8 mouse cellular contexts compared by ENCODE assay signal in genomic region chr6:121109181-121109981, GRCm38 (mm10). TPM values are rescaled to one million over a fixed set of nuclear protein-coding genes. Genes with fewer than 3 reads are reported as not detected.
DNase-seq lines count a peak whose midpoint lies in the region; ATAC-seq and TF ChIP-seq lines count a peak whose summit lies in the region.

No protein-coding gene starts in this region.

- peak overlapping the region; percentile 57 for H3ac ChIP-seq in myocyte (ENCODE audit: control insufficient read depth, insufficient read length)

- no peaks in the 10 kb centered on the region for H3K27me3 ChIP-seq in erythroblast, embryonic 14.5 days (ENCODE audit: control insufficient read depth)
- no peaks in the 10 kb centered on the region for H3K27me3 ChIP-seq in hindbrain, embryonic 14.5 days (ENCODE audit: control insufficient read depth, insufficient read depth, low read length)
- no peaks in the 10 kb centered on the region for H3K27me3 ChIP-seq in liver, adult 2 months (ENCODE audit: control insufficient read depth, insufficient read depth, low read length)
- H3K27me3 ChIP-seq in myocyte (ENCODE audit: control insufficient read depth, insufficient read depth, insufficient read length), result no peaks in the 10 kb centered on the region

- DNase-seq in right cerebral cortex, postnatal 25 days, result peak; percentile 37
- no peak for DNase-seq in right cerebral cortex, postnatal 4 days
- peak; percentile 59 for DNase-seq in brain, adult 2 months (ENCODE audit: low read depth, low spot score)
- DNase-seq in hindbrain, embryonic 14.5 days (ENCODE audit: low spot score), result no peak
- peak; percentile 53 for DNase-seq in liver, adult 2 months (ENCODE audit: extremely low read depth, low read depth, low spot score)
- no peak for DNase-seq in ovary, adult 18-20 months (ENCODE audit: low spot score)

- WGBS in hindbrain, embryonic 14.5 days, result under 1% methylated on average over 40 of the region's 52 CpGs
- WGBS in liver, adult 2 months, result under 1% methylated on average over 52 of the region's 52 CpGs

- H3K36me3 ChIP-seq in erythroblast, embryonic 14.5 days (ENCODE audit: control insufficient read depth), result peaks cover 35% of the 10 kb centered on the region
- no peaks in the 10 kb centered on the region; the same call in 1 of the 2 replicates for H3K36me3 ChIP-seq in hindbrain, embryonic 14.5 days (replicated peaks; ENCODE audit: control insufficient read depth, insufficient read depth)
- no peaks in the 10 kb centered on the region for H3K36me3 ChIP-seq in liver, adult 2 months (ENCODE audit: control insufficient read depth, insufficient read depth, low read length)
- H3K36me3 ChIP-seq in myocyte (ENCODE audit: control insufficient read depth, insufficient read depth), result no peaks in the 10 kb centered on the region

- peak; percentile 22; the same call in 1 of the 2 replicates for TF ChIP-seq CTCF in liver, adult 2 months (IDR thresholded peaks at IDR 0.05; ENCODE audit: low read depth, low read length)

- peaks cover 31% of the 10 kb centered on the region for H3K79me2 ChIP-seq in liver, adult 2 months (ENCODE audit: control insufficient read depth, insufficient read depth, low read length)
- H3K79me2 ChIP-seq in myocyte (ENCODE audit: control insufficient read depth, insufficient read depth), result peaks cover 22% of the 10 kb centered on the region

- peak overlapping the region; percentile 94 for H3K27ac ChIP-seq in hindbrain, embryonic 14.5 days
- peak overlapping the region; percentile 70 for H3K27ac ChIP-seq in liver, adult 2 months (replicated peaks; ENCODE audit: insufficient read depth, low read depth, low read length)

- peak overlapping the region; percentile 91 for H3K9ac ChIP-seq in hindbrain, embryonic 14.5 days
- peak overlapping the region; percentile 91 for H3K9ac ChIP-seq in liver, adult 2 months (ENCODE audit: low read depth, low read length)

- H3K9me3 ChIP-seq in erythroblast, embryonic 14.5 days (ENCODE audit: control insufficient read depth, low read length), result no peaks in the 10 kb centered on the region
- no peaks in the 10 kb centered on the region for H3K9me3 ChIP-seq in hindbrain, embryonic 14.5 days (ENCODE audit: control insufficient read depth, low read length)

- peak overlapping the region; percentile 91 for H3K4me2 ChIP-seq in hindbrain, embryonic 14.5 days (replicated peaks)
- H3K4me2 ChIP-seq in myocyte (ENCODE audit: low read depth), result peak overlapping the region; percentile 82

- H3K4me3 ChIP-seq in erythroblast, embryonic 14.5 days (replicated peaks), result peak overlapping the region; percentile 99
- peak overlapping the region; percentile 87 for H3K4me3 ChIP-seq in hindbrain, embryonic 14.5 days (replicated peaks; ENCODE audit: low read length)
- peak overlapping the region; percentile 82 for H3K4me3 ChIP-seq in liver, adult 2 months (ENCODE audit: insufficient read depth, low read depth, low read length)
- peak overlapping the region; percentile 61 for H3K4me3 ChIP-seq in myocyte

- ATAC-seq in hindbrain, embryonic 14.5 days (ENCODE audit: low FRiP score), result peak; percentile 39

- peaks cover 85% of the 10 kb centered on the region for H3K4me1 ChIP-seq in erythroblast, embryonic 14.5 days (ENCODE audit: control insufficient read depth)
- peaks cover 31% of the 10 kb centered on the region for H3K4me1 ChIP-seq in hindbrain, embryonic 14.5 days (replicated peaks; ENCODE audit: control insufficient read depth, insufficient read depth, low read length)
- peaks cover 10% of the 10 kb centered on the region for H3K4me1 ChIP-seq in liver, adult 2 months (ENCODE audit: control insufficient read depth, insufficient read depth, low read length)

- no peak for TF ChIP-seq POLR2A in liver, adult 2 months (IDR thresholded peaks at IDR 0.05; ENCODE audit: extremely low read depth, insufficient read depth, low read length)
- no peak for TF ChIP-seq POLR2A in myocyte (IDR thresholded peaks at IDR 0.05; ENCODE audit: insufficient read length, low read depth)

TF ChIP-seq in myocyte, 11 proteins besides CTCF, POLR2A, EP300 and RAD21:
- TF ChIP-seq USF1 (IDR thresholded peaks at IDR 0.05; ENCODE audit: low read depth) (no peak), MYOG (IDR thresholded peaks at IDR 0.05; ENCODE audit: control insufficient read depth in 1 of 3, insufficient read depth in 1 of 3, insufficient read length in 2 of 3, low read depth in 2 of 3) (no peak), POLR2AphosphoS2 (IDR thresholded peaks at IDR 0.05; ENCODE audit: insufficient read length, low read depth) (no peak), MYOD1 (IDR thresholded peaks at IDR 0.05; ENCODE audit: control insufficient read depth in 1 of 3, insufficient read length in 2 of 3, low read depth in 2 of 3) (no peak), TCF3 (IDR thresholded peaks at IDR 0.05; ENCODE audit: insufficient read length, low read depth) (no peak), REST (IDR thresholded peaks at IDR 0.05; ENCODE audit: insufficient read depth, insufficient read length) (no peak), E2F4 (IDR thresholded peaks at IDR 0.05; ENCODE audit: insufficient read depth) (no peak), TCF12 (IDR thresholded peaks at IDR 0.05; ENCODE audit: insufficient read depth, poor library complexity, severe bottlenecking) (no peak), MAX (IDR thresholded peaks at IDR 0.05; ENCODE audit: low read depth) (no peak), CEBPB (IDR thresholded peaks at IDR 0.05; ENCODE audit: insufficient read depth, poor library complexity, severe bottlenecking) (no peak), SRF (IDR thresholded peaks at IDR 0.05; ENCODE audit: control insufficient read depth, insufficient read length, low read depth) (no peak)

RNA-seq across cellular contexts. Expression of gene Mical3, which starts 21.4 kb away (rescaled TPM):
- 9.7 and 11.0 TPM in 2 replicates for polyA plus RNA-seq in erythroblast, embryonic 14.5 days (2012)
- 44.6 and 49.4 TPM in 2 replicates for polyA plus RNA-seq in hindbrain, embryonic 14.5 days (2014; fragmentation: Nextera tagmentation; extraction: Ambion mirVana)
- total RNA-seq in liver, adult 2 months (2014; rRNA removed), result 5.8 and 9.0 TPM in 2 replicates
- 7.9 and 8.8 TPM in 2 replicates for polyA plus RNA-seq in liver, adult 2 months (2012; rRNA removed)
- polyA plus RNA-seq in myocyte (2012; fragmentation: generic; extraction: Trizol), result 17.7 TPM

Comparison
In these comparisons a context has a peak if more than half of its experiments do, and no peak if none do; other contexts are left out.
1. DNase-seq: peak in right cerebral cortex, postnatal 25 days (single experiment), brain, adult 2 months (single experiment) and liver, adult 2 months (single experiment); none in right cerebral cortex, postnatal 4 days (single experiment), hindbrain, embryonic 14.5 days (single experiment) and ovary, adult 18-20 months (single experiment).
2. Peak in every context shown above with its lines, with median percentiles within 50 percentile points of each other: H3K4me3 ChIP-seq.